Mouse (Mus musculus): ENCODE measurements around the gene Gab2.

Gab2 gene

GRCm38 (mm10) chr7:97251638-97252037 lies 170.3 kb downstream of the Gab2 start:
- DNase-seq (ENCODE audit: low spot score in 2 of 2) = no peak

DNA sequence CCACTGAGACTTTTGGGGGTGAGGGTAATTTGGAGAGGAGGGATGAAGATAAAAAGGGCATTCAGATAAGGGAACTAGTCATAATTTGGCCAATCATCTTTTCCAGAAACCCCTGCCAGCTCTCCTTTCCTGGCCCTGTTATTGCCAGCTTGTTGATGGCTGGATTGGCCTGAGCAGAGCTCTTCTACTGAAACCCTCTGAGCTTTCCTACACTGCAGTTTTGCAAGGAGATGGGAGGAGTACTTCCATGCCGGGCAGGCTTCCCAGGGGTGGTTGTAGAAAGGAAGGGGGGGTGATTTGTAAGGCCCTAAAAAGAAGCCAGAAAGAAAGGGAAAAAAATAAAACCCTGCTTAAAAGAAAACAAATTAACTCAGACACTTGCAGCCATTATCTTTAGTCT lies 181.2 kb downstream of the Gab2 start:
- DNase-seq (ENCODE audit: low spot score in 2 of 2) = no peak

- no peak for DNase-seq (ENCODE audit: low spot score in 2 of 2)
Observed at GRCm38 (mm10) chr7:97270367-97270766, 189.0 kb downstream of the Gab2 start.

- DNase-seq (ENCODE audit: low spot score in 2 of 2) = no peak
Observed at GRCm38 (mm10) chr7:97271068-97271467, 189.7 kb downstream of the Gab2 start.

GRCm38 (mm10) chr7:97296986-97297385 lies 215.6 kb downstream of the Gab2 start:
- no peak for DNase-seq (ENCODE audit: low spot score in 2 of 2)

GRCm38 (mm10) chr7:97297466-97297865 lies 216.1 kb downstream of the Gab2 start:
- DNase-seq (ENCODE audit: low spot score in 2 of 2) = peak in 1 of 2 experiments; percentile 52

DNA sequence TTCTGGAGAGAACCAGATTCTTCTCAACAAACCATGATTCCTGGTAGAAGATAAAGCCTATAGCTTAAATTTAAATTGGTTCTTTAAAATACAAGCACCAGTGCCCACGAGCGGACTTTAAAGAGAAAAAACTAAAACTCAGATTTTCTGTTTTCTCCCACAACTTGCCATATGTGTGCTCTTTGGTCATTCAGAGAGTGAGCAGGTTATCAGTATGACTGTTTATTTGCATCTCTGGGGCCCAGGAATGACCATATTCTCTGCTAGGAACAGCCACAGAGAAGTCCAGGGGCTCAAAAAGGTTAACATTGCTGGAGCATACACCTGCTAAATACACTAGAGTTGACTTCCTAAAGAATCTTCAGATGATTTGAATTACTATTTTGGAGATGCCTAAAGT lies 216.9 kb downstream of the Gab2 start:
- DNase-seq (ENCODE audit: low spot score in 2 of 2) = no peak

DNA sequence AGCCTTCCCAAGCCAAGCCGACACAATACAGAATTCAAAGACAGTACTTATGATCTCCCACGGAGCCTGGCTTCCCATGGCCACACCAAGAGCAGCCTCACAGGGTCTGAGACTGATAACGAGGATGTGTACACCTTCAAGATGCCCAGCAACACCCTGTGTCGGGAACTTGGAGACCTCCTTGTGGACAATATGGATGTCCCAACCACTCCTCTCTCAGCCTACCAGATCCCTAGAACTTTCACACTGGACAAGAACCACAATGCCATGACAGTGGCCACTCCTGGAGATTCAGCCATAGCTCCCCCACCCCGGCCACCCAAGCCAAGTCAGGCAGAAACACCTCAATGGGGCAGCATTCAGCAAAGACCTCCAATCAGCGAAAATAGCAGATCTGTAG lies 217.6 kb downstream of the Gab2 start:
- DNase-seq (ENCODE audit: low spot score in 2 of 2) = no peak

- no peak for DNase-seq (ENCODE audit: low spot score in 2 of 2)
Observed at GRCm38 (mm10) chr7:97300914-97301313, 219.5 kb downstream of the Gab2 start.

DNA sequence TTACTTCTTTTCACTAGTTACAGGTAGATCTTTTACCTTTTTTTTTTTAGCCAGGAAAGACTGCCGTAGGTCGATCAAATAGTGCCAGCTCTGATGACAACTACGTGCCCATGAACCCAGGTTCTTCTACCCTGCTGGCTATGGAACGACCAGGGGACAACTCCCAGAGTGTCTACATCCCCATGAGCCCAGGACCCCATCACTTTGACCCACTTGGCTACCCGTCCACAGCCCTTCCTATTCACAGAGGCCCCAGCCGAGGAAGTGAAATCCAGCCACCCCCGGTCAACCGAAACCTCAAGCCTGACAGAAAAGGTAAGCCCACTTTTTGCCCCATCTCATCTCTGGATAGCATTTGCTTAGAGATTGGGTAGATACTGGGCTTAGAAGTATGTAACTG lies 219.9 kb downstream of the Gab2 start:
- DNase-seq (ENCODE audit: low spot score in 2 of 2) = no peak

- DNase-seq (ENCODE audit: low spot score in 2 of 2) = no peak
Observed at GRCm38 (mm10) chr7:97302261-97302660, 220.9 kb downstream of the Gab2 start.

DNA sequence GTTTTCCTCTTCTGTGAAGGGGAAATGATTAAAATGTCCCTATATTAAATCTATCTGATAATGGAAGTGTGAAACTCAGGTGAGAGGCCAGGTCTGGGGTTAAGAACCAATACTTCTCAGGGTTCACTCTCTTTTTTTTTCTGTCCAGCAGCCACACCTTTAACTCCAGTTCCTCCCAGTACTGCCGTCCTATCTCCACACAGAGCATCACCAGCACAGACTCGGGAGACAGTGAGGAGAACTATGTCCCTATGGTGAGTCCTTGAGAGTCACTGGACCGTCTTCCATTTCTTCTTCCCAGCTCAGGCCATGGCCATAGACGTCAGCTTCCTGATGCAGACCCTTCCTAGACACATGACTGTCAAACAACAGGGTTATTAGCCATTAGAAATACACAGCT lies 221.5 kb downstream of the Gab2 start:
- DNase-seq (ENCODE audit: low spot score in 2 of 2) = no peak

DNA sequence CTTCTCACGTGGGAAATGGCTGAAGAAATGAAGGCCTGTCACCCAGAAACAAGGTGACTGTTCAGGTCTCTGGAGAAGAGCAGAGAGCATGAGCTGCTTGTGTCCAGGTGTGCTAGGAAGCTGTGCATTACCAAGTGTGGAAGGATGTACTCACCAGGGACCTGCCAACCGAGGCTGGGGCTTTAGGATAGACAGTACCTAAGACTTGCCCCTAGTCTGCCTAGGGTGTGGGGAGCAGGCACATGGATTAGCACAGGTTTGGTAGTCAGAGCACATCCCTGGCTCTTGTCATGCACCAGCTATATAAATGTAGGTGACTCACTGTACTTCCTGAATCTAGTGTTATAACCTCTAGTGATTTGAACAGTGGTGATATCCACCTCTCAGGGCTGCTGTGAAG lies 222.2 kb downstream of the Gab2 start:
- DNase-seq (ENCODE audit: low spot score in 2 of 2) = no peak

- DNase-seq (ENCODE audit: low spot score in 2 of 2) = no peak
Observed at GRCm38 (mm10) chr7:97304471-97304870, 223.1 kb downstream of the Gab2 start.

DNA sequence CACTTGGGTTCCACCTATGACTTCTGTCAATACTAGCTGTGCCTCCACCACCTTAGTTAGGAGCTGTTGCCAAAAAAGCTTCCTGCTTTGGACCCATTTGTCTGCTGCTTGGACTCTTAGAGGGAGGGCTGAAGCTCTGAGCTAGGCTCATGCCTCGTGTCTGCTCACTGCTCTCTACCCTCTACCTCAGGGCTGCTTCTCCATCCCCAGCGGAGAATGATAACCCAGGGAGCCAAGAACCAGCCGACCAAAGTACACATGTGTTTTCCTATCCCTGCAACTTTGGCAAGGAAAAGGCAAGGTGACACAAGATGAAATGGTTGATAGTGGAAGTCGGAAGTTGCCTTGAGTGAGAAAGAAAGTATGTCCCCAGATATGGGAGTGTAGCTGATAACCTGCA lies 223.8 kb downstream of the Gab2 start:
- DNase-seq (ENCODE audit: low spot score in 2 of 2) = peak in 1 of 2 experiments; percentile 2

GRCm38 (mm10) chr7:97306813-97307212 lies 225.4 kb downstream of the Gab2 start:
- no peak for DNase-seq (ENCODE audit: low spot score in 2 of 2)

GRCm38 (mm10) chr7:97307546-97307945 lies 226.2 kb downstream of the Gab2 start:
- DNase-seq (ENCODE audit: low spot score in 2 of 2) = no peak

DNA sequence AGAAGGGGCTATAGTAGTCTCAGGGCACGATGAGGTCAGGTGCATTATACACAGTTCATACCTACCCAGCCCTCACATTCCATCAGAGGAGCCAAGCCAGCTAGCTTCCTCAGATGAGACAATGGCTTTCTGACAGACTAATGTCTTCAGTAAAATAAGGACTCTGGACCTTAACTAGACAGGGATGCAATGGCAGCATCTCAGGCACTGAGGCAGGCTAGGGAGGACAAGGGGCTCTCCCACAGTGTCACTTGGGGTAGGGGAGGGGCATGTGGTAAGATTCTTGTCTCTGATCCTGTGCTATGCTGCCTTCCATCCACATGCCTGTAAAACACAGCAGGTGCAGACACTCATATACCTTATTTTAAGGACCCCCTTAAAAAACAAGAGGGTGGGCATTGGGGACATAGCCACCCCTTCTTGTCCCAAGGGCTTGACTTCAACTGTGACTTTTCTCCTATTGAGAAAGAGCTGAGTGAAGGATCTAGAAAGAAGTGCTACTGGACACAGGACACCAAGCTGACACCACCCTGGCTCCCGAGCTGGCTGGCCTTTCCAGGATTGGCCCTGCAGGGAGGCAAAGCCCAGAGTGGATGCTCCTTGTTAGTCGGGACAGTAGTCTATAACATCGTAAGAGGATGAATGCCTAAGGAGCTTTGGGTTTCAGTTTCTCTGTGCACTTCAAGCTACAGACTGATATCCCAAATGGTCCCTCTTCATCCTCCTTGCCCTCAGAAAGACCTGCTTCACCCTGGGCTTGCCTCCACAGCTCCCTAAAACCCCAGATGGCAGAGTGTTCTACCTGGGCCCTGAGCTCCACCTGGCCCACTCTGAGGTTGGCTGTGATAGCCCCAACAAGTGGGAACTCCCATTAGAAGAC lies 228.3 kb downstream of the Gab2 start:
- no peak for DNase-seq (ENCODE audit: low spot score in 2 of 2)

DNA sequence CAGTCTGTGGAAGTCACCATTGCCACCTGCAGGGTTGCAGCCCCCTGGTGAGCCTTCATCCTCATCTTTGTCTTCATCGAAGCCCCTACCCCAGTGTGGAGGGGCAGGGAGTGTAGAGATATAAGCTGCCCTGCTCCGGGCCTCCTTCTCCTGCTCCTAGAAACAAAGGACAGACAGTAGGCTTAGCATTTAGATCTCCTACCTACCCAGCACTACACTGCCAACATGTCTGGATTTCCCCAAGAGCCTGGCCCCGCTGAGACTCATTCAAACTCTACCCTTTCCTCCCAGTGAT lies 228.9 kb downstream of the Gab2 start:
- DNase-seq (ENCODE audit: low spot score in 2 of 2) = no peak

DNA sequence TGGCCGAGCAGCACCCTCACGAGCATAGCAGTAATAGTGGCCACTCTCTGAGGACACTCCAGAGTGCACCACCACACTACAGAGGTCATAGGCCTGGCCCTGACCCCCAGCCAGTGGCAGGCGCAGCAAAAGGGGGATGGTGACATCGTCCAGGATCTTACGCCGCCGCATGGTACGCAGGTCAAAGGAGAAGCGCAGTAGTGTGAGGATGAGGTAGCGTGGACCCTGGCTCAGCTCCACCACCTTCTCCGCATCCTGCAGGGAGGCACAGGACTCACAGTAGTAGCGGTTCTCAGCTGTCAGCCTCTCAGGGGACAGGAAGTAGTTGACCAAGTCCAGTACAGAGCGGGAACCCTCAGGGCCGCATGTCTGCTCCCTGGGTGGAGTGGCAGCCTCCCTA lies 230.2 kb downstream of the Gab2 start:
- no peak for DNase-seq (ENCODE audit: low spot score in 2 of 2)

- no peak for DNase-seq (ENCODE audit: low spot score in 2 of 2)
Observed at GRCm38 (mm10) chr7:97312196-97312595, 230.8 kb downstream of the Gab2 start.

DNA sequence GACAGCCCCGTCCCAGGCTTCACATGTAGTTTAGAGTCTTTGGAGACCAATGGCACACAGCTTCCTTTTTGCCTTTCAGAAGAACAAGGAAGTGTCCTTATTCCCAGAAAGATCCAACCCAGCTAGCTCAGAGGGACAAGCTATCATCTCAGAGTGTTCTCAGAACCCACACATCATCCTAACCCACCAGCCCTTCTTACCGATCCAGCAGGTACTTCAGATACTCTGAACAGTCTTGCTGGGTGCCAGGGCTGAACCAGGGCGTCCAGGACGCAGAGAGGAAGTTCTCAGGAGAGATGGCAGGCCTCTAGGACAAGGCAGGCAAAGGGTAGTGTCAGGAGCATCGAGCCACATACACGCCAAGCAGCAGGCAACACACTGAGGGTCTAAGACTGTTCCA lies 231.5 kb downstream of the Gab2 start:
- DNase-seq (ENCODE audit: low spot score in 2 of 2) = no peak

DNA sequence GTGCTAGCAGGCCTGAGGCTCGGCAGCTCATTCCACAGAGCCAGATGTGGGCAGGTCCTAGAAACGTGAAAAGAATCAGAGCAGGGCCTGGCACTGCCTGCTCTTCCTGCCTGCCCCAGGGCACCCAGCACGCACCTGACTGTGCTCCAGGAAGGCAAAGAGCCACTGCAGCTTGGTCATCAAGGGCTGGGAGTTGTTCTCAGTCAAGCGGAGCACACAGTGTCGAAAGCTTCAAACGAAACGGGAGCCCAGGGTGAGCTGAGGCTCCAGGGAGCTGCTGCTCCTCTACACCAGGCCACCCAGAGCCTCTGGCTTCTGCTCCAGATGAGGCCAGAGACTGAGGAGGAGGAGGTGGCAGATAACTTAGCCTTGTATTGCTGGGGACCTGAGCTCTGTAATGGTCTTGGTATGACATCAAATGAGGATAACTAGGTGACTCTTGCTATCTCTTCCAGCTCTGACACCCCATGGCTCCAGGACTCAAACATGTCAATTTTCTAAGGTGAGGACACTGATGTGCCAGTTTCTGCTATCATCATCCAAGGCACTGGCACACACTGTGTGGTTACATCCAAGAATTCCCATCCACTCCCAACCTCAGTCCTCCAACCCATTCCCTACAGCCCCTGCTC lies 232.1 kb downstream of the Gab2 start:
- DNase-seq (ENCODE audit: low spot score in 2 of 2) = no peak

DNA sequence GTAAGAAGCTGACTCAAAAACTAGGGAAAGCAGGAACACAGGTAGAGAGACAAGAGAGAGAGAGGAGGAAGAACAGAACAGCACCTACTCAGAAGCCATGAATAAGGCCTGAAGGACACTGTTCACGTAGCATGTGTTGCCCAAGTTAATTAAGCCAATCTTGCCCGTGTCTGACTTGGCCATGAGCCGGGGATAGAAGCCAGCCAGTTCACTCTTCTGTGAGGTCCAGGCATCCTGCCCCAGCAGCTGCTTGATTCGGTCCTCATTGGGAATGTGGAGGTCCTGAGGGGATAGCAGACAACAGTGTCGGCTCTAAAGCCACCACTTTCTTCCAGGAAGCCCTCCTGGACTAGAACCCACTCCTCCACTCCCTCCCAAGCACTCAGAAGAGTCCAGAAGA lies 233.3 kb downstream of the Gab2 start:
- DNase-seq (ENCODE audit: low spot score in 2 of 2) = no peak
